Mouse (Mus musculus): Measurements from ENCODE around the gene Tgfa. TPM values are rescaled to one million over a fixed set of nuclear protein-coding genes. Genes with fewer than 3 reads are reported as not detected.

Gene Tgfa
- polyA plus RNA-seq, 1 experiment from 2014 or later, result 1.1 TPM

DNA sequence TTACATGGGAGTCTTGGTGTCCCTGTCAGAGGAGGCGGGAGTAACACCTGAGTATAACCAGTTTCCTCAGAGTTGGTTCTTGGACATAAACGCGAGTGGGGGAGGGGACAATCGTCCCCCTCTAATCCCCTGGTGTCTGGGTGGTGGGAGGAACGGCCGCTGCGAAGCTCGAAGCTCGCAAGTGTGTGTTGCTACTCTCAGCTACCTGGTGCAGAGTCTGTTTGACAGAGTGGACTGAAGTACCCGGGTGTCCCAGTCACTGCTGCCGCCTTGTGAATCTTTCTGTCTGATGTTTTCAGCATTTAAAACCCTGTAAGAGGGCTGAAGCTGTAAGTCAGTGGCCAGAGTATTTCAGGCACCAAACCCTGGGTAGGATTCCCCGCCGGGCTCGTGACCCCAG, 1.0 kb downstream of the Tgfa start:
- Histone ChIP-seq H3K4me1 (peaks cover 34% of the 10 kb centered on the region), H3K9me3 (replicated peaks) (no peaks in the 10 kb centered on the region), H3K36me3 (no peaks in the 10 kb centered on the region), H3K27ac (no peak overlapping the region), H3K4me3 (peak overlapping the region; percentile 73), H3K27me3 (ENCODE audit: low read depth, poor library complexity, severe bottlenecking) (peaks cover 66% of the 10 kb centered on the region)
- 7% methylated on average over 14 of the region's 14 CpGs for WGBS
- no peak for DNase-seq (ENCODE audit: low spot score)

DNA sequence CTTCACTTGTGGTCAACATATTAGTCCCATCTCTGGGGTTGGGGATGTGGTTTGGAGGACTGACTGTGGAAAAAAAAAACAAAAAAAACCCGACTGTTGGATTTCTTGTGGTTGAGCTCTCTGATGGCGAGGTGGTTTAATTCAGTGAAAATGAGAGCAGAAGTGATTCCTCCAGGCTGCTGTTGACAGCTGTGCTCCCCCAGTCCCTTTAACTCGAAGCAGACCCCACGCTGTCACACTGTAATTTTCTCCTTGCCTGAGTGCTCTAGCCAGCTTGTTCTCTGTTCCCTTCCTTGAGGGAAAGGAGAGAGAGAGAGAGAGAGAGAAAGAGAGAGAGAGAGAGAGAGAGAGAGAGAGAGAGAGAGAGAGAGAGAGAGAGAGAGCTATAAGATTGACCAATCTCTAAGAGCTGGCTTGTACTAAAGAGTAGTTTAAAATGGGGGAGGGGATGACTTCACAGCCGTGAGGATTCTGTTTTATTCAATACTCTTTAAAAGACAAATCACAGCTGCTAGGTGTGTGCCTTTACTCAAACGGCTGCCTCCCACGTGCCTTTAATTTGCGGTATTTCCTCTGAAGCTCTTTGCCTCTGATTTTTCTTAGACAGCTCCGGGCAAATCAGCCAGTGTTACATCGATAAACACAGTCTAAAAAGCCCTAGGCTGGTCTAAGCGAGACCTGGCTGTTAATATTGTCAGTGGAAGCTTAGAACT, 2.3 kb downstream of the Tgfa start:
- H3K36me3 ChIP-seq, result no peaks in the 10 kb centered on the region
- peaks cover 66% of the 10 kb centered on the region for H3K27me3 ChIP-seq (ENCODE audit: low read depth, poor library complexity, severe bottlenecking)
- no peak overlapping the region for H3K27ac ChIP-seq
- peak; percentile 45 for DNase-seq (ENCODE audit: low spot score)
- peak overlapping the region; percentile 21; the same call in 1 of the 2 replicates for H3K4me3 ChIP-seq
- H3K9me3 ChIP-seq (replicated peaks), result no peaks in the 10 kb centered on the region
- peaks cover 34% of the 10 kb centered on the region for H3K4me1 ChIP-seq
- 21% methylated on average over 11 of the region's 11 CpGs for WGBS

DNA sequence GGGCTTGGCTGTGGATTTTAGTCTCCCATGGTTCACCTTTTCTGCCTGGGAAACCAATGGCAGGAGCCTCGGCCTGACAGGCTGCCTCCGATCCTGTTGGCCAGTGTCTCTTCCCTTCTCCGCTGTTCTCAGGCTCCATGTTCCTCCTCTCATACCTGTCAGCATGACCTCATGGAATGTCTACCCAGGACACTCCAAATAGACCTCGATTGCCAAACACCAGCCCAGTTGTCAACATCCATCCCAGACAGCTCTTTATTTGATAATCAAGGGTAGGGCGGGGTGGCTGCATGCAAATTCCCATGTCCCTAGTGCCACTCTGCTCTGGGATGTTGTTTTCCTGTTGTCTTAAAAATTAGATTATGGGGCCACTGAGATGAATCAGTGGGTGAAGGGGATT, 5.9 kb downstream of the Tgfa start:
- Histone ChIP-seq H3K27me3 (ENCODE audit: low read depth, poor library complexity, severe bottlenecking) (peaks cover 35% of the 10 kb centered on the region), H3K4me3 (no peak overlapping the region), H3K4me1 (peaks cover 19% of the 10 kb centered on the region), H3K9me3 (replicated peaks) (no peaks in the 10 kb centered on the region), H3K27ac (no peak overlapping the region), H3K36me3 (no peaks in the 10 kb centered on the region)
- DNase-seq (ENCODE audit: low spot score), result no peak
- 88% methylated on average over 5 of the region's 5 CpGs for whole genome bisulfite sequencing

DNA sequence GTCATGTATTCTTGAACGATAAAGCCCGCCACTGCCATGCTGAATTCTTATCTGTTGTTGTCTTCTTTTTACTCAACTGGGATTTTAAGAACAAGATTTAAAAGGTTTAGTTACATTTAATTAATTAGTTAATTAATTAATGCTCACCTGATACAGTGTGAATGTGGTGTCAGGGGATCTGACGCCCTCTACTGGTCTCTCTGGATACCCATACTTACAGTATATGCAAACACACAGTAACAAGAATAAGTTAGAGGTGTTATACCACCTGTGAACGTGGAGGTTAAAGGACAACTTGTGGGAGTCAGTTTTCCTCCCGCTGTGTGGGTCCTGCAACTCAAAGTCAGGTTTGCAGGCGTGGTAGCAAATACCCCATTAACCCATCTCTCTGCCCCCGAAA, 8.1 kb downstream of the Tgfa start:
- no peaks in the 10 kb centered on the region for H3K36me3 ChIP-seq
- H3K27me3 ChIP-seq (ENCODE audit: low read depth, poor library complexity, severe bottlenecking), result peaks cover 13% of the 10 kb centered on the region; the same call in 1 of the 2 replicates
- DNase-seq (ENCODE audit: low spot score), result no peak
- WGBS, result 81% methylated on average over 7 of the region's 7 CpGs
- H3K4me1 ChIP-seq, result no peaks in the 10 kb centered on the region
- H3K27ac ChIP-seq, result no peak overlapping the region
- no peaks in the 10 kb centered on the region for H3K9me3 ChIP-seq (replicated peaks)
- no peak overlapping the region for H3K4me3 ChIP-seq

DNA sequence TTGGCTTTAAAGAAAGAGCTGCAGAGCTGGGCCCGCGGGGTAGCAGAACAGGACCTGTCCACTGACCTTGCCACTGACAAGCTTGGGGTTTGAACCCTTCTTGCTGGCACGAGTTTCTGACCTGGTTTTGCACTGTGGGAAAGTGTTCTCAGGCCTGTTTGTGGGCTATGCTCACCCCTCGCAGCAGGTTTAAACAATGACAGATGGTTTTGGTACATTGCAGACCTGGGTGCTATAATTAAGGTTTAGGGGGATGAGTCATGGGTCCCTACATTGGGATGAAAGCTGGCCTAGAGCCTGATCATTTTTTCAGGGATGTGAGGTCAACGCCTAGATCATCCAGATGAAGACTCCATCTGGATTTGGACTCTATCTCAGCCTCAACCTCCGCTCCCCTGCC, 11.0 kb downstream of the Tgfa start:
- Histone ChIP-seq H3K4me3 (no peak overlapping the region), H3K4me1 (peaks cover 12% of the 10 kb centered on the region), H3K27ac (no peak overlapping the region), H3K27me3 (ENCODE audit: low read depth, poor library complexity, severe bottlenecking) (no peaks in the 10 kb centered on the region), H3K36me3 (no peaks in the 10 kb centered on the region), H3K9me3 (replicated peaks) (no peaks in the 10 kb centered on the region)
- WGBS, result 86% methylated on average over 6 of the region's 6 CpGs
- no peak for DNase-seq (ENCODE audit: low spot score)

DNA sequence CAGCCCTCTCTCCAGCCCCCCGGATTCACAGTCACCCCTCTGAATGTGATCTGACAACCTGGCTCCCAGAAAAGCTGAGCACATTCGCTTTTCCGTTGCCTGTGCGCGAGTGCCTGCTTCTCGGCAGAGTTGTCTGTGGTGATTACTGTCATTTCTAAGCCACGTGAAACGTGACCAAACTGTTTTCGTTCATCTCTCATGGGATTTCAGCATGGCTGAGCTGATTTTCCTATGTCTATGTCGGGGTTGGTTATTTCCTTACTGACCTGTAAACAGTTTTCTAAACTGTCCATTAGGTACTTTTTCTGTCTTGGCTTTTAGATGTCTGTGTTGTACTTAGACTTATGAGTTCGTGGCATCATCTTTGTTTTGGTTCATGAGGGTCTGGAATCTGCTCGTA, 12.0 kb downstream of the Tgfa start:
- no peaks in the 10 kb centered on the region for H3K36me3 ChIP-seq
- no peaks in the 10 kb centered on the region for H3K27me3 ChIP-seq (ENCODE audit: low read depth, poor library complexity, severe bottlenecking)
- H3K4me3 ChIP-seq, result no peak overlapping the region
- H3K4me1 ChIP-seq, result peaks cover 12% of the 10 kb centered on the region
- no peak for DNase-seq (ENCODE audit: low spot score)
- H3K9me3 ChIP-seq (replicated peaks), result no peaks in the 10 kb centered on the region
- H3K27ac ChIP-seq, result no peak overlapping the region
- WGBS, result 90% methylated on average over 12 of the region's 12 CpGs

DNA sequence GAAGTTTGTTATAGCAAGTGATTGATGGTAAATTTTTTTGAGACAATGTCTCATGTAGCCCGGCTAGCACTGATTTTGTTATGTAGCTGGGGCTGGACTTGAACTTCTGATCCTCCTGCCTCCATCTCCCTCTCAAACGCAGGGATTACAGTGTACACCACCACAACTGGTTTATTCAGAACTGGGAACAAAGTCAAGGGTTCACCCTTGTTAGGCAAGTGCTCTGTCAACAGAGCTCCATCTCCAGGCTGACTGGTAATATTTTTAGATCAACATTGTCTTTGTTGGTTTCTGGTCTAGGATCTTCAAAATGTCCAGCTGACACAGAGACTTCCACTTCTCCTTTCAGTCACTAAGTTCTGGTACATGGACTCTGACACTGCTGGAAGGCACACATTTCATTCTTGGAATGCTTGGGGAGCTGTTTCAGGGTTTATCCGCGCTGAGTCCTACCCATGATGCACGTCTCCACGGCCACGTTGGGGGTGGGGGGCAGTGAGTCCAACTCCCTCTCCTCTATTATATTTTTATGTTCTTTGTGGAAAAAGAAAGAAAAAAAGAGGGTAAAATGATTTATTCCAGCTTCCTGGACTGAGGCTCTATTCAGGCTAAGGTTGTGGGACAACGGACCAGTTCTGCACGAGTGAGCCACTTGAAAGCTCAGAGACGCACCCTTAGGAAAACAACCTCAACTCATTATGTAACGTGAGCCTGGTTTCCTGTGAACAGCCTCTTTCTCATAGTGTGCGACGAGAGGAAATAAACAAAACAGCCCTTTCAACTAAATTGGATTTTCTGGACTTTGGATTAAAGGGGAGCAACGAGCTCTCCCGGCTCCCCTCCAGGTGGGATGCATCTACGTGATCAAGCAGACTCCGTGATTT, 14.4 kb downstream of the Tgfa start:
- no peak for DNase-seq (ENCODE audit: low spot score)
- WGBS, result 51% methylated on average over 17 of the region's 17 CpGs
- H3K36me3 ChIP-seq, result no peaks in the 10 kb centered on the region
- peaks cover 12% of the 10 kb centered on the region for H3K4me1 ChIP-seq
- no peaks in the 10 kb centered on the region for H3K27me3 ChIP-seq (ENCODE audit: low read depth, poor library complexity, severe bottlenecking)
- no peak overlapping the region for H3K4me3 ChIP-seq
- H3K27ac ChIP-seq, result no peak overlapping the region; the same call in 1 of the 2 replicates
- H3K9me3 ChIP-seq (replicated peaks), result no peaks in the 10 kb centered on the region

DNA sequence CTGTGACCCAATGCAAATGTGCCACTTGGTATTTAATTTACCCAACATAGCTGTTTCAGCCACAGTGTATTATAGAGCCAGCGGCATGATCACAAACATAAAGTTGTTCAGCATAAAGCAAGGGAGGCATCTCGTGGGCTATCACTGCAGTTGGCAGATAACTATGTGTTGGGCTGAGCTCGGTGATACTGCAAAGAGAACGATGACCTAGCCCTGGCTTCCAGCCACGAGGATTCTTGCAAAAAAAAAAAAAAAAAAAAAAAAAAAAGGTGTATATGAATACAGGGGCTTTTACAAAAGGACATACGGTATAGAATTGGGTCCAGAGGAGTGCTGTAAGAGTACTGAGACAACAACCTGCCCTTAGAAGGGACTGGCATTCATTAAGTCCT, 15.0 kb downstream of the Tgfa start:
- H3K4me3 ChIP-seq, result no peak overlapping the region
- H3K4me1 ChIP-seq, result peaks cover 12% of the 10 kb centered on the region
- H3K27me3 ChIP-seq (ENCODE audit: low read depth, poor library complexity, severe bottlenecking), result no peaks in the 10 kb centered on the region
- no peaks in the 10 kb centered on the region for H3K9me3 ChIP-seq (replicated peaks)
- H3K27ac ChIP-seq, result no peak overlapping the region
- no peak for DNase-seq (ENCODE audit: low spot score)
- 81% methylated on average over 6 of the region's 6 CpGs for WGBS
- no peaks in the 10 kb centered on the region for H3K36me3 ChIP-seq

DNA sequence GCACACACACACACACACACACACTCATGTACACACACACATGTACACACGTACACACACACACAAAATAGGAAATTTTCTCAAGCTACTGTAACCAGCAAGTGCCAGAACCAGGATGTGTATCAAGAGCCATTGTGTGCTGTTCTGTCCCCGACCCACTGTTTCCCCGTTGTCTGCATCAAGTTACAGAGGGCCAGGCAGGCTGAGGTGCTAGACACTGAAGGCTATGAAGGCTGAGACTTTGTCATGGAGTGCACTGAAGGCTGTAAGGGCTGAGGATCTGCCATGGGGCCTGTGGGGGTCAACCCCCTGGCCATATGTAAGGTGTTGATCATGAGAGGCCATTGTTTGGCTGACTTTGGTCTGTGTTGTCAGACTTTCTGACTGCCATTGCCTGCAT, 15.6 kb downstream of the Tgfa start:
- no peak overlapping the region; the same call in 1 of the 2 replicates for H3K27ac ChIP-seq
- H3K9me3 ChIP-seq (replicated peaks), result no peaks in the 10 kb centered on the region
- WGBS, result 68% methylated on average over 3 of the region's 3 CpGs
- H3K36me3 ChIP-seq, result no peaks in the 10 kb centered on the region
- H3K4me1 ChIP-seq, result peaks cover 12% of the 10 kb centered on the region
- DNase-seq (ENCODE audit: low spot score), result no peak
- H3K27me3 ChIP-seq (ENCODE audit: low read depth, poor library complexity, severe bottlenecking), result no peaks in the 10 kb centered on the region
- no peak overlapping the region for H3K4me3 ChIP-seq

DNA sequence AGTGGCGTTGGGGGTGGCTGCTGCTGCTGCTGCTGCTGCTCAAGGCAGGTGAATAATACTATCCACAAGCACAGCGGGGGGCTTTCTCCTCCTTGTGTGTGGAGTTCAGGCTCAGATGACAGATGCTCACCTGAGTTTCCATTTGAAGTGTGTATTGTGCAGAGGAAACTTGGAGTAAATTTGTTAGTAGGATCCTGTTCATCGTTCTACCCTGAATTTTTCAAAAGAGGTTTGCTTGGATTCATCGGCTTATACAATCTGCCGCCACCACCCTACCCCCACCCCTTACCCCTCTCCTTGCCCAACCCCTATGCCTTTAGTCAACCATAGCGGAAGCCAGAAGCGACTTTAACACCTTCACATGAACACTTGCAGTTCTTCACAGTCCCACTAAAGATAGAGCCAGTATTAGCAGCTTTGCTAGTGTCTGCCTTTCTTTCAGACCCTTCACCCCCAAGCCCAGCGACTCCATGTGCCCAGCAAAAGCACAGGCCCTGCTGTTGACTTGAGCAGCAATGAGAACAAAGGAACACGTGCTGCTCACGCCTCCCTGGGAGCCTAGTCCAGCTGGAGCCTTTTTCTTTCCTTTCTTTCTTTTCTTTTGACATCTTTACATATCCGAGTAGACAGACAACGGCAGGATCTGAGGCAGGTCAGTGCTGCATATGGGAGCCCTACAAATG, 16.2 kb downstream of the Tgfa start:
- 77% methylated on average over 12 of the region's 12 CpGs for WGBS
- H3K4me1 ChIP-seq, result peaks cover 12% of the 10 kb centered on the region
- no peaks in the 10 kb centered on the region for H3K36me3 ChIP-seq
- no peaks in the 10 kb centered on the region for H3K27me3 ChIP-seq (ENCODE audit: low read depth, poor library complexity, severe bottlenecking)
- peak overlapping the region; percentile 44; the same call in 1 of the 2 replicates for H3K27ac ChIP-seq
- H3K9me3 ChIP-seq (replicated peaks), result no peaks in the 10 kb centered on the region
- no peak for DNase-seq (ENCODE audit: low spot score)
- no peak overlapping the region for H3K4me3 ChIP-seq

DNA sequence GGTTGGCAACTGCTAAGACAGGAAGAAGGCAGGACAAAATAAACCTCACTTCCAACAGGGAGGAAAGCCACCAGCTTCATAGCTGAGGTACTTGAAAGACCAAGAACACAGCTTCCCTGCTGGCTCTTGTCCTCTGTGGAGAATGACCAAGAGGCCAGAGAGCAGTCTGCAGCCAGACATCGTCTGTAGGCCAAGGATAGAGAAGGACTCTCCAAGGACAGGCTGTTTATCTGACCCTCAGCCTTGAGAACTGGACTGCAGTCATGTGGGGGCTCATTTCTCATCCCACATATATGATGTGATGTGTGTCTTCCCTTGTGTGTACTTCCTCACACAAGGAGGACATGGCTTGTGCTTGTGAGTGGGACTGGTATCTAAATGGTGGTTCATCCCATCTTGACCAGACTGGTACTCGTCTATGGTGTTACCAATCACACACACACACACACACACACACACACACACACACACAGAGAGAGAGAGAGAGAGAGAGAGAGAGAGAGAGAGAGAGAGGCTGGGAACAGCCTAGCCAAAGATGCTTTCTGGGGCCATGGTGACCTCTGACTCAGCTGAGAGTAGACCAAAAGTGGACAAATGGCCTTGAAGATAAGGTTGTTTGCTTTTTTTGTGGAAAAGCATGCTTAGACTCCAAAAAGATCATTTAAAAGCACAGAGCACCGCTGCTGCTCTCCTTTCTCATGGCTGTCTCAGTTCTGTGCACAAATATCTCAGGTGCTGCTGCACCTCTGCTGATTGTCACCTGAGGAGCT, 18.0 kb downstream of the Tgfa start:
- Histone ChIP-seq H3K4me3 (no peak overlapping the region), H3K9me3 (replicated peaks) (no peaks in the 10 kb centered on the region), H3K27ac (no peak overlapping the region), H3K36me3 (no peaks in the 10 kb centered on the region), H3K4me1 (peaks cover 12% of the 10 kb centered on the region), H3K27me3 (ENCODE audit: low read depth, poor library complexity, severe bottlenecking) (no peaks in the 10 kb centered on the region)
- no peak for DNase-seq (ENCODE audit: low spot score)
- 79% methylated on average over 3 of the region's 3 CpGs for WGBS

DNA sequence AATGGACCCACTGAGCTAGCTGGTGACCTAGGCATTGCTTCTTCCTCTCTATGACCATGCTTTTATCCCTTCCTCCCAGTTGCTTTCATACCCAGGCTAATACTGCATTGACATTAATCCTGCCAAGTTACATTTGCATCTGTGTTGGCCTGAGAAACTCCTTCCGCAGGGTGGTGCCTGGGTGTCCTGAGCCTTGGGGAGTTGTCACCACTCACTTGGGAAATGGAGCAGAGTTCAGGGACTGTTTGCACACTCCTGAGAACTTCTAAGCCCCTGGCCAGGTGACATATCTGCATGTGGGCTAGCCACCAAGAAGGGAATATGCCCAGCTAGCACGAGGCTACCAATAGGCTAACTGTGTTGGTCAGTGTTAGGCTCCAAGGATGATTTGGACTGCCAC, 23.0 kb downstream of the Tgfa start:
- Histone ChIP-seq H3K36me3 (no peaks in the 10 kb centered on the region), H3K27ac (no peak overlapping the region), H3K9me3 (replicated peaks) (no peaks in the 10 kb centered on the region), H3K4me3 (no peak overlapping the region), H3K4me1 (no peaks in the 10 kb centered on the region), H3K27me3 (ENCODE audit: low read depth, poor library complexity, severe bottlenecking) (no peaks in the 10 kb centered on the region)
- DNase-seq (ENCODE audit: low spot score), result no peak
- WGBS, result 84% methylated on average over 2 of the region's 2 CpGs
